Mouse (Mus musculus) liver, embryonic 12.5 days (tissue): Measurements from ENCODE around the gene Gm47985. TPM values are rescaled to one million over a fixed set of nuclear protein-coding genes. Genes with fewer than 3 reads are reported as not detected.
"Not testable (repeated sequence)": the region's sequence is repeated elsewhere in the genome, so short reads cannot be mapped to it uniquely, and the experiment has no call there.

ENCODE experiments used
- ATAC-seq: fragments of 200-750 bp; cut with Nextera tagmentation; 2 replicates; pipeline ENCODE4 v1.8.0; 2017; ENCODE audit warnings: moderate number of reproducible peaks, mild to moderate bottlenecking, moderate library complexity
- H3K27ac ChIP-seq: fragments of 300-500 bp; sonication (generic); 2 replicates; pipeline ENCODE4 v1.5.1; 2016; ENCODE audit warnings: mild to moderate bottlenecking
- H3K27me3 ChIP-seq: fragments of 300-500 bp; sonication (generic); replicated peaks from 2 replicates; pipeline ENCODE4 v1.6.1; 2016; ENCODE audit warnings: mild to moderate bottlenecking, moderate library complexity
- H3K36me3 ChIP-seq: fragments of 300-500 bp; sonication (generic); 2 replicates; pipeline ENCODE4 v1.6.1; 2016; ENCODE audit warnings: mild to moderate bottlenecking, moderate library complexity
- H3K4me1 ChIP-seq: fragments of 300-500 bp; sonication (generic); 2 replicates; pipeline ENCODE4 v1.6.1; 2016
- H3K4me2 ChIP-seq: fragments of 300-500 bp; sonication (generic); 2 replicates; pipeline ENCODE4 v1.6.1; 2016; ENCODE audit warnings: mild to moderate bottlenecking, moderate library complexity
- H3K4me3 ChIP-seq: fragments of 300-500 bp; sonication (generic); 2 replicates; pipeline ENCODE4 v1.5.1; 2016; ENCODE audit warnings: mild to moderate bottlenecking, moderate library complexity
- H3K9ac ChIP-seq: fragments of 300-500 bp; sonication (generic); 2 replicates; pipeline ENCODE4 v1.6.1; 2016; ENCODE audit warnings: mild to moderate bottlenecking, moderate library complexity
- H3K9me3 ChIP-seq: fragments of 300-500 bp; sonication (generic); replicated peaks from 2 replicates; pipeline ENCODE4 v1.6.1; 2016; ENCODE audit warnings: mild to moderate bottlenecking, moderate library complexity
- WGBS: fragments of 180-500 bp; shearing (Covaris S2); methylation state at CpG from one replicate; pipeline ENCODE4 v1.1.7; 2016; ENCODE audit not compliant: insufficient replicate concordance; 5-methylcytosine and 5-hydroxymethylcytosine counted together
- polyA plus RNA-seq: library from polyadenylated mRNA; unstranded; fragments of >200 nt; fragmentation: Nextera tagmentation; extraction: Ambion mirVana; gene quantifications from 2 replicates; pipeline ENCODE4 v1.2.1, GENCODE M21; 2016

The Gm47985 gene
- polyA plus RNA-seq, 1 experiment from 2014 or later = 3.7 TPM

- not testable (repeated sequence) for H3K4me2 ChIP-seq, H3K36me3 ChIP-seq, H3K27me3 ChIP-seq, H3K9me3 ChIP-seq, H3K4me3 ChIP-seq, H3K27ac ChIP-seq, H3K9ac ChIP-seq
- peak; percentile 69 for ATAC-seq
- H3K4me1 ChIP-seq = peaks cover 15% of the 10 kb centered on the region
- 59% methylated on average over 4 of the region's 5 CpGs for WGBS
These were observed 26.2 kb downstream of the Gm47985 start for GRCm38 (mm10) chr1:151208493-151208892.

GRCm38 (mm10) chr1:151208944-151209343 lies 26.6 kb downstream of the Gm47985 start:
- not testable (repeated sequence) for H3K9ac ChIP-seq, H3K27ac ChIP-seq, H3K4me2 ChIP-seq, H3K27me3 ChIP-seq, H3K4me3 ChIP-seq, H3K9me3 ChIP-seq, H3K36me3 ChIP-seq, ATAC-seq
- H3K4me1 ChIP-seq = peaks cover 15% of the 10 kb centered on the region

- 39% methylated on average over 6 of the region's 8 CpGs for WGBS
- not testable (repeated sequence) for H3K9me3 ChIP-seq, H3K27me3 ChIP-seq, H3K4me3 ChIP-seq, ATAC-seq, H3K9ac ChIP-seq, H3K27ac ChIP-seq, H3K36me3 ChIP-seq
- Histone ChIP-seq H3K4me1 (peaks cover 19% of the 10 kb centered on the region), H3K4me2 (0 out of 2 replicates have a peak within 1 kb of the TSS, but pooled peaks have one; percentile 15)
These were observed 27.6 kb downstream of the Gm47985 start, which contains the start of gene Gm47996 for GRCm38 (mm10) chr1:151209824-151210355. TSS of gene Gm47996 (plus strand) at chr1:151210131.

- not testable (repeated sequence) for H3K27ac ChIP-seq, ATAC-seq, H3K9ac ChIP-seq, H3K27me3 ChIP-seq, H3K4me3 ChIP-seq, H3K9me3 ChIP-seq, H3K36me3 ChIP-seq
- WGBS = 30% methylated on average over 5 of the region's 5 CpGs
- Histone ChIP-seq H3K4me1 (peaks cover 27% of the 10 kb centered on the region), H3K4me2 (0 out of 2 replicates have a peak overlapping the region, but pooled peaks have one; percentile 22)
These were observed 29.3 kb downstream of the Gm47985 start for GRCm38 (mm10) chr1:151211666-151212065.

GRCm38 (mm10) chr1:151214862-151215261 lies 32.5 kb downstream of the Gm47985 start:
- no peak overlapping the region for H3K4me3 ChIP-seq
- H3K4me2 ChIP-seq = no peak overlapping the region
- no peak for ATAC-seq
- H3K27me3 ChIP-seq = 0 out of 2 replicates have a peak, but pooled peaks cover 4% of the 10 kb centered on the region
- 43% methylated on average over 2 of the region's 2 CpGs for whole genome bisulfite sequencing
- H3K4me1 ChIP-seq = peaks cover 35% of the 10 kb centered on the region
- H3K9ac ChIP-seq = no peak overlapping the region
- no peak overlapping the region for H3K27ac ChIP-seq
- H3K36me3 ChIP-seq = no peaks in the 10 kb centered on the region
- H3K9me3 ChIP-seq = no peaks in the 10 kb centered on the region

GRCm38 (mm10) chr1:151215985-151216384 lies 33.6 kb downstream of the Gm47985 start:
- H3K27me3 ChIP-seq = 0 out of 2 replicates have a peak, but pooled peaks cover 4% of the 10 kb centered on the region
- no peaks in the 10 kb centered on the region for H3K36me3 ChIP-seq
- H3K4me1 ChIP-seq = peaks cover 33% of the 10 kb centered on the region
- no peaks in the 10 kb centered on the region for H3K9me3 ChIP-seq
- no peak overlapping the region for H3K4me2 ChIP-seq
- H3K27ac ChIP-seq = peak overlapping the region; percentile 42; the same call in 1 of the 2 replicates
- no peak overlapping the region for H3K4me3 ChIP-seq
- ATAC-seq = 0 out of 2 replicates have a peak, but pooled peaks have one; percentile 7
- 57% methylated on average over 1 of the region's 1 CpGs for WGBS
- H3K9ac ChIP-seq = no peak overlapping the region

- H3K27me3 ChIP-seq = 0 out of 2 replicates have a peak, but pooled peaks cover 4% of the 10 kb centered on the region
- H3K4me2 ChIP-seq = no peak overlapping the region
- ATAC-seq = peak; percentile 54; the same call in 1 of the 2 replicates
- WGBS = 35% methylated on average over 3 of the region's 3 CpGs
- peaks cover 30% of the 10 kb centered on the region for H3K4me1 ChIP-seq
- H3K9me3 ChIP-seq = no peaks in the 10 kb centered on the region
- no peaks in the 10 kb centered on the region for H3K36me3 ChIP-seq
- no peak overlapping the region for H3K9ac ChIP-seq
- no peak overlapping the region for H3K4me3 ChIP-seq
- peak overlapping the region; percentile 42; the same call in 1 of the 2 replicates for H3K27ac ChIP-seq
These were observed 34.1 kb downstream of the Gm47985 start for GRCm38 (mm10) chr1:151216417-151216816.

GRCm38 (mm10) chr1:151219045-151219444 lies 36.7 kb downstream of the Gm47985 start:
- H3K9ac ChIP-seq = no peak overlapping the region
- 82% methylated on average over 5 of the region's 5 CpGs for WGBS
- H3K9me3 ChIP-seq = no peaks in the 10 kb centered on the region
- H3K4me2 ChIP-seq = no peak overlapping the region
- no peak overlapping the region for H3K27ac ChIP-seq
- 0 out of 2 replicates have a peak, but pooled peaks cover 2% of the 10 kb centered on the region for H3K27me3 ChIP-seq
- no peak overlapping the region for H3K4me3 ChIP-seq
- ATAC-seq = no peak
- no peaks in the 10 kb centered on the region for H3K36me3 ChIP-seq
- peaks cover 25% of the 10 kb centered on the region for H3K4me1 ChIP-seq

GRCm38 (mm10) chr1:151220098-151220497 lies 37.8 kb downstream of the Gm47985 start:
- Histone ChIP-seq H3K4me1 (peaks cover 20% of the 10 kb centered on the region), H3K9ac (no peak overlapping the region), H3K27me3 (no peaks in the 10 kb centered on the region), H3K36me3 (no peaks in the 10 kb centered on the region), H3K9me3 (no peaks in the 10 kb centered on the region), H3K4me3 (no peak overlapping the region), H3K4me2 (no peak overlapping the region), H3K27ac (no peak overlapping the region)
- 72% methylated on average over 7 of the region's 7 CpGs for WGBS
- no peak for ATAC-seq

GRCm38 (mm10) chr1:151222561-151223267 lies 40.4 kb downstream of the Gm47985 start:
- H3K36me3 ChIP-seq = no peaks in the 10 kb centered on the region
- H3K27ac ChIP-seq = no peak overlapping the region
- no peak for ATAC-seq

GRCm38 (mm10) chr1:151223377-151223776 lies 41.0 kb downstream of the Gm47985 start:
- no peak overlapping the region for H3K4me3 ChIP-seq
- H3K4me2 ChIP-seq = no peak overlapping the region
- H3K27ac ChIP-seq = no peak overlapping the region
- H3K4me1 ChIP-seq = no peaks in the 10 kb centered on the region
- ATAC-seq = no peak
- no peaks in the 10 kb centered on the region; the same call in 1 of the 2 replicates for H3K27me3 ChIP-seq
- H3K9ac ChIP-seq = no peak overlapping the region
- WGBS = 53% methylated on average over 1 of the region's 1 CpGs
- no peaks in the 10 kb centered on the region for H3K9me3 ChIP-seq
- no peaks in the 10 kb centered on the region for H3K36me3 ChIP-seq

More at GRCm38 (mm10) chr1:151222561-151223267, 40.4 kb downstream of the Gm47985 start:
- 72% methylated on average over 10 of the region's 10 CpGs for WGBS
- no peak overlapping the region for H3K4me2 ChIP-seq
- no peaks in the 10 kb centered on the region for H3K9me3 ChIP-seq
- peaks cover 2% of the 10 kb centered on the region; the same call in 1 of the 2 replicates for H3K4me1 ChIP-seq
- H3K4me3 ChIP-seq = no peak overlapping the region
- H3K9ac ChIP-seq = no peak overlapping the region
- no peaks in the 10 kb centered on the region; the same call in 1 of the 2 replicates for H3K27me3 ChIP-seq

- Histone ChIP-seq H3K9me3 (no peaks in the 10 kb centered on the region), H3K27me3 (no peaks in the 10 kb centered on the region; the same call in 1 of the 2 replicates), H3K4me2 (no peak overlapping the region), H3K36me3 (no peaks in the 10 kb centered on the region), H3K4me3 (no peak overlapping the region), H3K27ac (no peak overlapping the region), H3K9ac (no peak overlapping the region), H3K4me1 (no peaks in the 10 kb centered on the region)
- ATAC-seq = no peak
- 70% methylated on average over 1 of the region's 1 CpGs for WGBS
These were observed 42.2 kb downstream of the Gm47985 start for GRCm38 (mm10) chr1:151224536-151224935.
